Mouse (Mus musculus) bone marrow, adult 2 months (tissue): Measurements from ENCODE around the gene Arhgap18. TPM values are rescaled to one million over a fixed set of nuclear protein-coding genes. Genes with fewer than 3 reads are reported as not detected.

Experiments used
- H3K27ac ChIP-seq: fragments of 200-500 bp; 2 replicates; pipeline ENCODE4 v1.5.1; 2012; ENCODE audit warnings: low read depth, mild to moderate bottlenecking, control low read depth, inconsistent platforms, low read length; ENCODE audit not compliant: control insufficient read depth, poor library complexity, insufficient read depth
- H3K4me1 ChIP-seq: fragments of 200-500 bp; 2 replicates; pipeline ENCODE4 v1.6.1; 2011; ENCODE audit warnings: low read length; ENCODE audit not compliant: control insufficient read depth, insufficient read depth
- H3K4me3 ChIP-seq: fragments of 200-500 bp; replicated peaks from 2 replicates; pipeline ENCODE3; 2011; ENCODE audit warnings: mild to moderate bottlenecking, low read depth, low read length, control low read depth; ENCODE audit not compliant: control insufficient read depth
- CTCF ChIP-seq: fragments of 200-500 bp; IDR thresholded peaks from 2 replicates; pipeline ENCODE4 v1.5.1; 2011; ENCODE audit warnings: low read length, control low read depth; ENCODE audit not compliant: control insufficient read depth, insufficient read depth
- POLR2A ChIP-seq: fragments of 200-500 bp; IDR thresholded peaks from 2 replicates; pipeline ENCODE4 v1.6.1; 2011; ENCODE audit warnings: low read depth, mild to moderate bottlenecking, control low read depth, low read length, borderline replicate concordance; ENCODE audit not compliant: control insufficient read depth
- WGBS: fragments of 180-500 bp; shearing (Covaris S2); methylation state at CpG from one replicate; pipeline ENCODE4 v1.1.7; 2018; 5-methylcytosine and 5-hydroxymethylcytosine counted together
- polyA plus RNA-seq: library from polyadenylated mRNA; stranded (reverse); fragments of >200 nt; gene quantifications from 2 replicates; pipeline ENCODE4 v1.2.4, GENCODE M21; 2011; ENCODE audit warnings: low replicate concordance; ENCODE audit not compliant: missing spikeins, insufficient read depth, insufficient read length

Arhgap18 gene
- polyA plus RNA-seq, 1 experiment, result 22.4 TPM

GRCm38 (mm10) chr10:26857583-26857982 lies 104.4 kb downstream of the Arhgap18 start:
- 82% methylated on average over 4 of the region's 4 CpGs for WGBS
- H3K4me3 ChIP-seq, result no peak overlapping the region
- TF ChIP-seq POLR2A (no peak), CTCF (no peak)
- H3K27ac ChIP-seq, result no peak overlapping the region
- H3K4me1 ChIP-seq, result no peaks in the 10 kb centered on the region; the same call in 1 of the 2 replicates

GRCm38 (mm10) chr10:26858537-26858936 lies 105.3 kb downstream of the Arhgap18 start:
- TF ChIP-seq POLR2A (no peak), CTCF (no peak)
- Histone ChIP-seq H3K27ac (no peak overlapping the region), H3K4me3 (no peak overlapping the region), H3K4me1 (no peaks in the 10 kb centered on the region; the same call in 1 of the 2 replicates)
- 92% methylated on average over 4 of the region's 4 CpGs for WGBS

- Histone ChIP-seq H3K27ac (no peak overlapping the region), H3K4me3 (no peak overlapping the region), H3K4me1 (no peaks in the 10 kb centered on the region; the same call in 1 of the 2 replicates)
- TF ChIP-seq POLR2A, result no peak
These were observed 108.0 kb downstream of the Arhgap18 start for GRCm38 (mm10) chr10:26861231-26861630.

- 54% methylated on average over 4 of the region's 4 CpGs for WGBS
- no peaks in the 10 kb centered on the region; the same call in 1 of the 2 replicates for H3K4me1 ChIP-seq
- H3K4me3 ChIP-seq, result no peak overlapping the region
- H3K27ac ChIP-seq, result no peak overlapping the region
- TF ChIP-seq CTCF, result no peak
- TF ChIP-seq POLR2A, result no peak
These were observed 109.0 kb downstream of the Arhgap18 start for GRCm38 (mm10) chr10:26862207-26862606.

GRCm38 (mm10) chr10:26863982-26864381 lies 110.8 kb downstream of the Arhgap18 start:
- Histone ChIP-seq H3K4me1 (no peaks in the 10 kb centered on the region; the same call in 1 of the 2 replicates), H3K27ac (no peak overlapping the region), H3K4me3 (no peak overlapping the region)
- TF ChIP-seq CTCF, result no peak
- TF ChIP-seq POLR2A, result no peak
- 89% methylated on average over 1 of the region's 1 CpGs for WGBS

GRCm38 (mm10) chr10:26870802-26871201 lies 117.6 kb downstream of the Arhgap18 start:
- TF ChIP-seq CTCF (no peak), POLR2A (no peak)
- 78% methylated on average over 2 of the region's 2 CpGs for WGBS
- no peaks in the 10 kb centered on the region; the same call in 1 of the 2 replicates for H3K4me1 ChIP-seq
- H3K4me3 ChIP-seq, result no peak overlapping the region
- H3K27ac ChIP-seq, result no peak overlapping the region

GRCm38 (mm10) chr10:26877309-26877708 lies 124.1 kb downstream of the Arhgap18 start:
- TF ChIP-seq POLR2A, result no peak
- no peak for TF ChIP-seq CTCF
- no peaks in the 10 kb centered on the region for H3K4me1 ChIP-seq
- no peak overlapping the region; the same call in 1 of the 2 replicates for H3K27ac ChIP-seq
- WGBS, result 93% methylated on average over 11 of the region's 11 CpGs
- H3K4me3 ChIP-seq, result no peak overlapping the region

- 78% methylated on average over 9 of the region's 9 CpGs for whole genome bisulfite sequencing
- TF ChIP-seq CTCF (no peak), POLR2A (no peak)
These were observed 125.8 kb downstream of the Arhgap18 start for GRCm38 (mm10) chr10:26878924-26879600.

More at GRCm38 (mm10) chr10:26878924-26879600, 125.8 kb downstream of the Arhgap18 start:
- H3K27ac ChIP-seq, result no peak overlapping the region
- H3K4me3 ChIP-seq, result no peak overlapping the region
- no peaks in the 10 kb centered on the region for H3K4me1 ChIP-seq
